In the genomic region with DNA sequence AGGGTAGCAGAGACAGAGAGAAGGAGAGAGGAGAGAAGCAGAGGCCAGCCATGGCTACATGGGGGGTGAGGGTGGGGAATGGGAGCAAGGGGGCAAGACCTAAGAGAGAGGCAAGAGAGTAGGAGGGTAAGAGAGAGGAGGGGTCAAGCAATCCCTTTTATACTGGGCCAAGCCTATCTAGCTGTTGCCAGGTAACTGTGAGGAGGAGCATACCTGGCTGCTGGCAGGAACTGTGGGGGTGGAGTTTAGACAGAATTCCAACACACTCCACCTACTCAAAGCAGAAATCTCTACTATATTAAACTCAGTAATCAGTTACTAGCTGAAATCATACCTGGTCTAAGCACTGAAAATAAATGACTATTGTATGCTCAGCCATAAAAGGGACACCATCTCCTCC, we compare ENCODE assay signal across 12 mouse cellular contexts. TPM values are rescaled to one million over a fixed set of nuclear protein-coding genes. Genes with fewer than 3 reads are reported as not detected.
DNase-seq lines count a peak whose midpoint lies in the region; ATAC-seq lines count a peak whose summit lies in the region.
"Had no signal": no experiment of that assay in that cellular context is flagged by ENCODE, and none has a peak within 500 bp of the region (broad histone marks: within the 10 kb centered on the region; RNA-seq: fewer than 3 reads in every experiment).

No protein-coding gene starts in this region.

- ATAC-seq in heart, embryonic 13.5 days (ENCODE audit: extremely low read depth, insufficient number of reproducible peaks, low FRiP score, low TSS enrichment), result no peak
- ATAC-seq in heart, embryonic 12.5 days (ENCODE audit: insufficient number of reproducible peaks, low FRiP score), result no peak
- ATAC-seq: CD4-positive, CD25-positive, alpha-beta regulatory T cell, adult 4 months had no signal

- peaks cover 24% of the 10 kb centered on the region for H3K4me1 ChIP-seq in heart, embryonic 13.5 days
- H3K4me1 ChIP-seq in heart, embryonic 12.5 days (replicated peaks), result peaks cover 16% of the 10 kb centered on the region
- peaks cover 36% of the 10 kb centered on the region for H3K4me1 ChIP-seq in embryonic facial prominence, embryonic 10.5 days

- H3K27me3 ChIP-seq in heart, embryonic 13.5 days (replicated peaks), result no peaks in the 10 kb centered on the region
- H3K27me3 ChIP-seq in heart, embryonic 12.5 days (replicated peaks), result no peaks in the 10 kb centered on the region
- H3K27me3 ChIP-seq in embryonic facial prominence, embryonic 10.5 days (replicated peaks; ENCODE audit: low read depth, poor library complexity, severe bottlenecking), result no peaks in the 10 kb centered on the region

- no peak overlapping the region for H3K4me3 ChIP-seq in heart, embryonic 13.5 days
- H3K4me3 ChIP-seq in heart, embryonic 12.5 days, result no peak overlapping the region
- peak overlapping the region; percentile 95 for H3K4me3 ChIP-seq in embryonic facial prominence, embryonic 10.5 days

- peaks cover 2% of the 10 kb centered on the region; the same call in 1 of the 2 replicates for H3K36me3 ChIP-seq in heart, embryonic 13.5 days
- H3K36me3 ChIP-seq in heart, embryonic 12.5 days, result no peaks in the 10 kb centered on the region
- H3K36me3 ChIP-seq in embryonic facial prominence, embryonic 10.5 days (replicated peaks), result no peaks in the 10 kb centered on the region

- H3K9me3 ChIP-seq in heart, embryonic 13.5 days, result no peaks in the 10 kb centered on the region
- no peaks in the 10 kb centered on the region for H3K9me3 ChIP-seq in heart, embryonic 12.5 days (replicated peaks)
- no peaks in the 10 kb centered on the region for H3K9me3 ChIP-seq in embryonic facial prominence, embryonic 10.5 days

- DNase-seq in embryonic facial prominence, embryonic 10.5 days (ENCODE audit: low spot score), result no peak
- DNase-seq in kidney, postnatal 25 days, result peak; percentile 34 to 64
- peak; percentile 7 for DNase-seq in lung, postnatal 14 days
- no peak for DNase-seq in frontal cortex, postnatal 25 days (ENCODE audit: low spot score in 2 of 2)
- DNase-seq in gastrocnemius, postnatal 25 days, result no peak
- DNase-seq in layer of hippocampus, adult 18-20 months (ENCODE audit: low spot score in 2 of 2), result no peak
- DNase-seq: adrenal gland, adult 2 months; cerebellum, postnatal 36 days had no signal

- H3K9ac ChIP-seq in heart, embryonic 13.5 days, result no peak overlapping the region
- no peak overlapping the region for H3K9ac ChIP-seq in heart, embryonic 12.5 days

- H3K4me2 ChIP-seq in heart, embryonic 13.5 days, result peak overlapping the region; percentile 85; the same call in 1 of the 2 replicates
- no peak overlapping the region for H3K4me2 ChIP-seq in heart, embryonic 12.5 days

- no peak overlapping the region for H3K27ac ChIP-seq in heart, embryonic 13.5 days (replicated peaks)
- H3K27ac ChIP-seq in heart, embryonic 12.5 days (ENCODE audit: poor library complexity, severe bottlenecking), result no peak overlapping the region
- no peak overlapping the region for H3K27ac ChIP-seq in embryonic facial prominence, embryonic 10.5 days (replicated peaks)
- H3K27ac ChIP-seq: layer of hippocampus, adult 2 months had no signal

RNA-seq across cellular contexts. Expression of a gene that starts 1.6 kb away (rescaled TPM):
- 24.2 and 29.9 TPM in 2 replicates for polyA plus RNA-seq in heart, embryonic 13.5 days (2015; fragmentation: Nextera tagmentation; extraction: Ambion mirVana)
- polyA plus RNA-seq in heart, embryonic 12.5 days (2016; fragmentation: Nextera tagmentation; extraction: Ambion mirVana), result 24.8 and 25.4 TPM in 2 replicates
- polyA plus RNA-seq in embryonic facial prominence, embryonic 10.5 days (2016; fragmentation: Nextera tagmentation; extraction: Ambion mirVana), result 53.2 and 57.9 TPM in 2 replicates
- total RNA-seq in gastrocnemius, postnatal 25 days (2021), result 10 to 100 TPM in 1 of 2 experiments, 1 to 10 TPM in 1; 9.7 to 10.9 TPM
- 10 to 100 TPM; 21.3 to 22.4 TPM for total RNA-seq in layer of hippocampus, adult 18-20 months (2021)

Comparison
In these comparisons a context has a peak if more than half of its experiments do, and no peak if none do; other contexts are left out.
1. DNase-seq: peak in kidney, postnatal 25 days (2 of 2) and lung, postnatal 14 days (single experiment); none in embryonic facial prominence, embryonic 10.5 days (single experiment), frontal cortex, postnatal 25 days (0 of 2), gastrocnemius, postnatal 25 days (single experiment) and layer of hippocampus, adult 18-20 months (0 of 2).